Mouse (Mus musculus): Measurements from ENCODE around the gene Rab1a. TPM values are rescaled to one million over a fixed set of nuclear protein-coding genes. Genes with fewer than 3 reads are reported as not detected.

Gene Rab1a
- total and polyA plus RNA-seq, 2 experiments from 2014 or later = 55.8 to 226 TPM

- no peak for TF ChIP-seq EP300 (IDR thresholded peaks at IDR 0.05; ENCODE audit: low read depth)
- no peak for TF ChIP-seq CTCF (IDR thresholded peaks at IDR 0.05; ENCODE audit: low read depth)
- ATAC-seq (ENCODE audit: insufficient read depth, low read depth) (no peak), DNase-seq (ENCODE audit: low spot score) (no peak)
- Histone ChIP-seq H3K9me3 (replicated peaks; ENCODE audit: control insufficient read depth, low read length) (no peaks in the 10 kb centered on the region), H3K4me3 (ENCODE audit: low read depth, low read length) (no peak overlapping the region), H3K27ac (ENCODE audit: low read depth) (no peak overlapping the region), H3K4me2 (ENCODE audit: low read depth, low read length) (no peak overlapping the region), H3K9ac (replicated peaks; ENCODE audit: low read depth, low read length) (no peak overlapping the region), H3K27me3 (ENCODE audit: control insufficient read depth, insufficient read depth, low read length) (no peaks in the 10 kb centered on the region), H3K4me1 (ENCODE audit: control insufficient read depth, insufficient read depth) (peaks cover 39% of the 10 kb centered on the region), H3K36me3 (replicated peaks; ENCODE audit: control insufficient read depth, insufficient read depth, low read length) (peaks cover 31% of the 10 kb centered on the region)
- 76% methylated on average over 6 of the region's 6 CpGs for WGBS
Measured at GRCm38 (mm10) chr11:20245316-20245715, 44.1 kb downstream of the Rab1a start.

GRCm38 (mm10) chr11:20246616-20247015 lies 45.4 kb downstream of the Rab1a start:
- TF ChIP-seq CTCF (IDR thresholded peaks at IDR 0.05; ENCODE audit: low read depth) = no peak
- Histone ChIP-seq H3K27ac (ENCODE audit: low read depth) (no peak overlapping the region), H3K27me3 (ENCODE audit: control insufficient read depth, insufficient read depth, low read length) (no peaks in the 10 kb centered on the region), H3K4me1 (ENCODE audit: control insufficient read depth, insufficient read depth) (peaks cover 39% of the 10 kb centered on the region), H3K36me3 (replicated peaks; ENCODE audit: control insufficient read depth, insufficient read depth, low read length) (peaks cover 20% of the 10 kb centered on the region), H3K9me3 (replicated peaks; ENCODE audit: control insufficient read depth, low read length) (no peaks in the 10 kb centered on the region), H3K9ac (replicated peaks; ENCODE audit: low read depth, low read length) (no peak overlapping the region), H3K4me2 (ENCODE audit: low read depth, low read length) (0 out of 2 replicates have a peak overlapping the region, but pooled peaks have one; percentile 9), H3K4me3 (ENCODE audit: low read depth, low read length) (no peak overlapping the region)
- DNase-seq (ENCODE audit: low spot score) (no peak), ATAC-seq (ENCODE audit: insufficient read depth, low read depth) (no peak)
- WGBS = 27% methylated on average over 1 of the region's 1 CpGs

- Histone ChIP-seq H3K36me3 (replicated peaks; ENCODE audit: control insufficient read depth, insufficient read depth, low read length) (peaks cover 16% of the 10 kb centered on the region), H3K4me1 (ENCODE audit: control insufficient read depth, insufficient read depth) (peaks cover 39% of the 10 kb centered on the region), H3K9ac (replicated peaks; ENCODE audit: low read depth, low read length) (no peak overlapping the region), H3K9me3 (replicated peaks; ENCODE audit: control insufficient read depth, low read length) (no peaks in the 10 kb centered on the region), H3K4me3 (ENCODE audit: low read depth, low read length) (no peak overlapping the region), H3K4me2 (ENCODE audit: low read depth, low read length) (peak overlapping the region; percentile 93; the same call in 1 of the 2 replicates), H3K27me3 (ENCODE audit: control insufficient read depth, insufficient read depth, low read length) (no peaks in the 10 kb centered on the region), H3K27ac (ENCODE audit: low read depth) (peak overlapping the region; percentile 38)
- ATAC-seq (ENCODE audit: insufficient read depth, low read depth) (no peak), DNase-seq (ENCODE audit: low spot score) (no peak)
- no peak for TF ChIP-seq EP300 (IDR thresholded peaks at IDR 0.05; ENCODE audit: low read depth)
- no peak for TF ChIP-seq CTCF (IDR thresholded peaks at IDR 0.05; ENCODE audit: low read depth)
- 74% methylated on average over 8 of the region's 8 CpGs for WGBS
Measured at GRCm38 (mm10) chr11:20247146-20247855, 46.1 kb downstream of the Rab1a start.

- peak overlapping the region; percentile 93 for H3K4me2 ChIP-seq (ENCODE audit: low read depth, low read length)
- H3K36me3 ChIP-seq (replicated peaks; ENCODE audit: control insufficient read depth, insufficient read depth, low read length) = peaks cover 16% of the 10 kb centered on the region
- no peaks in the 10 kb centered on the region for H3K9me3 ChIP-seq (replicated peaks; ENCODE audit: control insufficient read depth, low read length)
- ATAC-seq (ENCODE audit: insufficient read depth, low read depth) = no peak
- peak overlapping the region; percentile 85 for H3K27ac ChIP-seq (ENCODE audit: low read depth)
- H3K27me3 ChIP-seq (ENCODE audit: control insufficient read depth, insufficient read depth, low read length) = no peaks in the 10 kb centered on the region
- peak overlapping the region; percentile 77 for H3K4me3 ChIP-seq (ENCODE audit: low read depth, low read length)
- H3K4me1 ChIP-seq (ENCODE audit: control insufficient read depth, insufficient read depth) = peaks cover 37% of the 10 kb centered on the region
- DNase-seq (ENCODE audit: low spot score) = no peak
- TF ChIP-seq CTCF (IDR thresholded peaks at IDR 0.05; ENCODE audit: low read depth) = no peak
- TF ChIP-seq EP300 (IDR thresholded peaks at IDR 0.05; ENCODE audit: low read depth) = no peak
- 16% methylated on average over 4 of the region's 4 CpGs for WGBS
- peak overlapping the region; percentile 82 for H3K9ac ChIP-seq (replicated peaks; ENCODE audit: low read depth, low read length)
Measured at GRCm38 (mm10) chr11:20248277-20248676, 47.0 kb downstream of the Rab1a start.

- WGBS = 0% methylated on average over 34 of the region's 39 CpGs
- H3K4me3 ChIP-seq (ENCODE audit: low read depth, low read length) = peak overlapping the region; percentile 77
- H3K27me3 ChIP-seq (ENCODE audit: control insufficient read depth, insufficient read depth, low read length) = no peaks in the 10 kb centered on the region
- ATAC-seq (ENCODE audit: insufficient read depth, low read depth) = peak; percentile 71
- H3K4me2 ChIP-seq (ENCODE audit: low read depth, low read length) = peak overlapping the region; percentile 93
- H3K36me3 ChIP-seq (replicated peaks; ENCODE audit: control insufficient read depth, insufficient read depth, low read length) = peaks cover 16% of the 10 kb centered on the region
- peaks cover 33% of the 10 kb centered on the region for H3K4me1 ChIP-seq (ENCODE audit: control insufficient read depth, insufficient read depth)
- peak overlapping the region; percentile 82 for H3K9ac ChIP-seq (replicated peaks; ENCODE audit: low read depth, low read length)
- H3K27ac ChIP-seq (ENCODE audit: low read depth) = peak overlapping the region; percentile 85
- H3K9me3 ChIP-seq (replicated peaks; ENCODE audit: control insufficient read depth, low read length) = no peaks in the 10 kb centered on the region
- DNase-seq (ENCODE audit: low spot score) = no peak
- TF ChIP-seq CTCF (IDR thresholded peaks at IDR 0.05; ENCODE audit: low read depth) = no peak
- TF ChIP-seq EP300 (IDR thresholded peaks at IDR 0.05; ENCODE audit: low read depth) = no peak
Measured at GRCm38 (mm10) chr11:20248840-20249239, 47.6 kb downstream of the Rab1a start.
